17 mouse cellular contexts compared by ENCODE assay signal in genomic region chr12:108583775-108584174, GRCm38 (mm10). TPM values are rescaled to one million over a fixed set of nuclear protein-coding genes. Genes with fewer than 3 reads are reported as not detected.
A peak's percentile ranks its signal among the peaks of the same experiment; 100 is the strongest.
DNase-seq lines count a peak whose midpoint lies in the region; ATAC-seq lines count a peak whose summit lies in the region.
"Had no signal": no experiment of that assay in that cellular context is flagged by ENCODE, and none has a peak within 500 bp of the region (broad histone marks: within the 10 kb centered on the region; RNA-seq: fewer than 3 reads in every experiment).

No protein-coding gene starts in this region.

- no peaks in the 10 kb centered on the region for H3K27me3 ChIP-seq in midbrain, embryonic 11.5 days (ENCODE audit: control insufficient read depth, insufficient read depth, low read length)
- no peaks in the 10 kb centered on the region for H3K27me3 ChIP-seq in midbrain, embryonic 16.5 days (ENCODE audit: control insufficient read depth, insufficient read depth, low read depth, low read length)
- H3K27me3 ChIP-seq: intestine, embryonic 15.5 days; stomach, embryonic 15.5 days had no signal

- peak; percentile 30 to 74 for DNase-seq in adrenal gland, adult (ENCODE audit: inconsistent age in 2 of 2, low spot score in 1 of 2)
- DNase-seq in adrenal gland, postnatal 4 days (ENCODE audit: low spot score in 2 of 2), result no peak
- DNase-seq in midbrain, embryonic 11.5 days (ENCODE audit: low spot score, missing footprints), result peak; percentile 17
- DNase-seq in cerebellum, postnatal 14 days, result peak; percentile 36 to 60
- no peak for DNase-seq in frontal cortex, postnatal 14 days (ENCODE audit: low spot score in 2 of 2)
- no peak for DNase-seq in urinary bladder, adult 2 months (ENCODE audit: low spot score)
- DNase-seq: forebrain, postnatal 0 days; gastrocnemius, postnatal 14 days; kidney, postnatal 10 days; thymus, postnatal 14 days had no signal

- H3K27ac ChIP-seq in midbrain, embryonic 11.5 days (ENCODE audit: low read depth, low read length), result no peak overlapping the region
- no peak overlapping the region for H3K27ac ChIP-seq in midbrain, embryonic 16.5 days (ENCODE audit: low read length)
- H3K27ac ChIP-seq: embryonic facial prominence, embryonic 10.5 days; intestine, embryonic 15.5 days; stomach, embryonic 15.5 days had no signal

- no peak overlapping the region for H3K4me2 ChIP-seq in midbrain, embryonic 11.5 days
- no peak overlapping the region for H3K4me2 ChIP-seq in midbrain, embryonic 16.5 days (ENCODE audit: low read length)
- H3K4me2 ChIP-seq: intestine, embryonic 15.5 days; stomach, embryonic 15.5 days had no signal

- peaks cover 4% of the 10 kb centered on the region; the same call in 1 of the 2 replicates for H3K36me3 ChIP-seq in midbrain, embryonic 11.5 days (ENCODE audit: control insufficient read depth, insufficient read depth, low read length)
- H3K36me3 ChIP-seq in midbrain, embryonic 16.5 days (ENCODE audit: control insufficient read depth, insufficient read depth, low read length), result peaks cover 7% of the 10 kb centered on the region; the same call in 1 of the 2 replicates
- H3K36me3 ChIP-seq: intestine, embryonic 15.5 days had no signal

- 88% methylated on average over 1 of the region's 1 CpGs for WGBS in midbrain, embryonic 11.5 days
- 81% methylated on average over 1 of the region's 1 CpGs for WGBS in midbrain, embryonic 16.5 days

- H3K9ac ChIP-seq in midbrain, embryonic 11.5 days (ENCODE audit: low read length), result no peak overlapping the region
- H3K9ac ChIP-seq in midbrain, embryonic 16.5 days (ENCODE audit: low read depth, low read length), result no peak overlapping the region
- H3K9ac ChIP-seq: forebrain, postnatal 0 days; intestine, embryonic 15.5 days; stomach, embryonic 15.5 days had no signal

- no peaks in the 10 kb centered on the region for H3K9me3 ChIP-seq in midbrain, embryonic 11.5 days (ENCODE audit: control insufficient read depth, low read length)
- no peaks in the 10 kb centered on the region for H3K9me3 ChIP-seq in midbrain, embryonic 16.5 days (replicated peaks; ENCODE audit: control insufficient read depth, low read length, poor library complexity, severe bottlenecking)
- H3K9me3 ChIP-seq: embryonic facial prominence, embryonic 10.5 days; intestine, embryonic 15.5 days; stomach, embryonic 15.5 days had no signal

- ATAC-seq in midbrain, embryonic 11.5 days (ENCODE audit: low FRiP score), result no peak
- no peak for ATAC-seq in midbrain, embryonic 16.5 days
- no peak for ATAC-seq in megakaryocyte-erythroid progenitor cell, adult 5-6 weeks (replicated peaks; ENCODE audit: low FRiP score, low TSS enrichment, poor library complexity, severe bottlenecking)
- ATAC-seq: activated CD4-positive, CD25-positive, alpha-beta regulatory T cell, adult 4 months; forebrain, postnatal 0 days; intestine, embryonic 15.5 days had no signal

- no peak overlapping the region for H3K4me3 ChIP-seq in midbrain, embryonic 11.5 days (ENCODE audit: low read depth, low read length)
- no peak overlapping the region for H3K4me3 ChIP-seq in midbrain, embryonic 16.5 days (ENCODE audit: low read depth, low read length)
- H3K4me3 ChIP-seq: embryonic facial prominence, embryonic 10.5 days; erythroblast, embryonic 14.5 days; intestine, embryonic 15.5 days; stomach, embryonic 15.5 days had no signal

- H3K4me1 ChIP-seq in midbrain, embryonic 11.5 days (ENCODE audit: control insufficient read depth, insufficient read depth, low read length), result no peaks in the 10 kb centered on the region
- H3K4me1 ChIP-seq in midbrain, embryonic 16.5 days (ENCODE audit: control insufficient read depth, insufficient read depth, low read length), result no peaks in the 10 kb centered on the region; the same call in 1 of the 2 replicates
- H3K4me1 ChIP-seq: intestine, embryonic 15.5 days had no signal

RNA-seq across cellular contexts. Expression of gene Evl, which starts 29.3 kb away (rescaled TPM):
- 100 to 1,000 TPM; 123 to 135 TPM for total RNA-seq in adrenal gland, postnatal 4 days (2021)
- 102 and 119 TPM in 2 replicates for polyA plus RNA-seq in midbrain, embryonic 11.5 days (2014; fragmentation: Nextera tagmentation; extraction: Ambion mirVana)
- 268 and 272 TPM in 2 replicates for polyA plus RNA-seq in midbrain, embryonic 16.5 days (2015; fragmentation: Nextera tagmentation; extraction: Ambion mirVana)
- 42.4 and 43.9 TPM in 2 replicates for polyA plus RNA-seq in urinary bladder, adult 2 months (2012; rRNA removed)
- total RNA-seq in megakaryocyte-erythroid progenitor cell, adult 5-6 weeks (2014; fragmentation: Nextera tagmentation), result 5.5 and 11.1 TPM in 2 replicates
- 1.4 and 26.8 TPM in 2 replicates for total RNA-seq in megakaryocyte-erythroid progenitor cell, adult 5-6 weeks (2017)

Comparison
In these comparisons a context has a peak if more than half of its experiments do, and no peak if none do; other contexts are left out.
1. DNase-seq: peak in adrenal gland, adult (2 of 2), midbrain, embryonic 11.5 days (single experiment) and cerebellum, postnatal 14 days (2 of 2); none in adrenal gland, postnatal 4 days (0 of 2), frontal cortex, postnatal 14 days (0 of 2) and urinary bladder, adult 2 months (single experiment).